Mouse (Mus musculus): ENCODE results near the gene Acsbg2.

- TF ChIP-seq POLR2A (IDR thresholded peaks at IDR 0.05; ENCODE audit: low read depth, low read length) (no peak), CTCF (IDR thresholded peaks at IDR 0.05; ENCODE audit: borderline replicate concordance, insufficient read depth, low read length) (no peak)
Observed at GRCm38 (mm10) chr17:56902698-56903097, 28.5 kb upstream of the Acsbg2 start.

All from embryonic fibroblast, embryonic 13.5 days (primary cell).